Mouse (Mus musculus): Measurements from ENCODE around the gene Pnpla5. TPM values are rescaled to one million over a fixed set of nuclear protein-coding genes. Genes with fewer than 3 reads are reported as not detected.
A peak's percentile ranks its signal among the peaks of the same experiment; 100 is the strongest.
"Not testable (repeated sequence)": the region's sequence is repeated elsewhere in the genome, so short reads cannot be mapped to it uniquely, and the experiment has no call there.

Pnpla5 gene
- polyA plus RNA-seq (2016; fragmentation: Nextera tagmentation; extraction: Ambion mirVana), result not detected in 2 replicates

- no peak within 1 kb of the TSS for H3K4me3 ChIP-seq
- 75% methylated on average over 8 of the region's 8 CpGs for WGBS
Observed at GRCm38 (mm10) chr15:84123075-84123474, at the start of gene Pnpla5. Gene Pnpla5, minus strand, starts transcription at chr15:84123175.

GRCm38 (mm10) chr15:84171166-84171565 lies 48.2 kb upstream of the Pnpla5 start:
- DNase-seq (ENCODE audit: low spot score), result no peak
- Histone ChIP-seq H3K9me3 (no peaks in the 10 kb centered on the region), H3K4me3 (no peak overlapping the region), H3K4me1 (replicated peaks) (peaks cover 24% of the 10 kb centered on the region), H3K36me3 (no peaks in the 10 kb centered on the region), H3K27me3 (ENCODE audit: insufficient read depth, poor library complexity, severe bottlenecking) (peaks cover 23% of the 10 kb centered on the region), H3K27ac (no peak overlapping the region)
- 85% methylated on average over 7 of the region's 7 CpGs for WGBS

More at GRCm38 (mm10) chr15:84123075-84123474, at the start of gene Pnpla5:
- DNase-seq (ENCODE audit: low spot score), result no peak
- Histone ChIP-seq H3K9me3 (no peaks in the 10 kb centered on the region), H3K27ac (no peak within 1 kb of the TSS), H3K36me3 (no peaks in the 10 kb centered on the region), H3K27me3 (ENCODE audit: insufficient read depth, poor library complexity, severe bottlenecking) (0 out of 2 replicates have a peak, but pooled peaks cover 4% of the 10 kb centered on the region), H3K4me1 (replicated peaks) (0 out of 2 replicates have a peak, but pooled peaks cover 3% of the 10 kb centered on the region)

GRCm38 (mm10) chr15:84169511-84169910 lies 46.5 kb upstream of the Pnpla5 start:
- Histone ChIP-seq H3K9me3 (no peaks in the 10 kb centered on the region), H3K36me3 (no peaks in the 10 kb centered on the region), H3K4me1 (replicated peaks) (peaks cover 24% of the 10 kb centered on the region), H3K27ac (no peak overlapping the region), H3K27me3 (ENCODE audit: insufficient read depth, poor library complexity, severe bottlenecking) (peaks cover 23% of the 10 kb centered on the region), H3K4me3 (no peak overlapping the region)
- DNase-seq (ENCODE audit: low spot score), result no peak
- WGBS, result 71% methylated on average over 1 of the region's 1 CpGs

GRCm38 (mm10) chr15:84168170-84169161 lies 45.5 kb upstream of the Pnpla5 start:
- DNase-seq (ENCODE audit: low spot score), result peak; percentile 19
- peak overlapping the region; percentile 66 for H3K4me3 ChIP-seq
- no peaks in the 10 kb centered on the region for H3K9me3 ChIP-seq
- H3K27ac ChIP-seq, result peak overlapping the region; percentile 82
- peaks cover 24% of the 10 kb centered on the region for H3K4me1 ChIP-seq (replicated peaks)
- H3K36me3 ChIP-seq, result no peaks in the 10 kb centered on the region
- H3K27me3 ChIP-seq (ENCODE audit: insufficient read depth, poor library complexity, severe bottlenecking), result peaks cover 23% of the 10 kb centered on the region
- WGBS, result 2% methylated on average over 28 of the region's 28 CpGs

- H3K36me3 ChIP-seq, result no peaks in the 10 kb centered on the region
- H3K4me1 ChIP-seq (replicated peaks), result peaks cover 24% of the 10 kb centered on the region
- H3K27me3 ChIP-seq (ENCODE audit: insufficient read depth, poor library complexity, severe bottlenecking), result peaks cover 23% of the 10 kb centered on the region
- peak; percentile 97 for DNase-seq (ENCODE audit: low spot score)
- H3K27ac ChIP-seq, result peak within 1 kb of the TSS; percentile 82
- under 1% methylated on average over 28 of the region's 28 CpGs for WGBS
- H3K9me3 ChIP-seq, result no peaks in the 10 kb centered on the region
- H3K4me3 ChIP-seq, result peak within 1 kb of the TSS; percentile 66
Observed at GRCm38 (mm10) chr15:84167600-84167999, 44.6 kb upstream of the Pnpla5 start, which contains the start of gene Pnpla3. Gene Pnpla3, plus strand, starts transcription at chr15:84167837.

- 72% methylated on average over 6 of the region's 6 CpGs for WGBS
- no peak for DNase-seq (ENCODE audit: low spot score)
- Histone ChIP-seq H3K27ac (peak overlapping the region; percentile 82; the same call in 1 of the 2 replicates), H3K36me3 (no peaks in the 10 kb centered on the region), H3K27me3 (ENCODE audit: insufficient read depth, poor library complexity, severe bottlenecking) (peaks cover 23% of the 10 kb centered on the region), H3K4me3 (no peak overlapping the region), H3K4me1 (replicated peaks) (peaks cover 24% of the 10 kb centered on the region), H3K9me3 (no peaks in the 10 kb centered on the region)
Observed at GRCm38 (mm10) chr15:84166818-84167217, 43.8 kb upstream of the Pnpla5 start.

GRCm38 (mm10) chr15:84161871-84162270 lies 38.9 kb upstream of the Pnpla5 start:
- WGBS, result 81% methylated on average over 6 of the region's 6 CpGs
- DNase-seq (ENCODE audit: low spot score), result no peak

GRCm38 (mm10) chr15:84157530-84157929 lies 34.6 kb upstream of the Pnpla5 start:
- H3K4me1 ChIP-seq (replicated peaks); H3K36me3 ChIP-seq; H3K9me3 ChIP-seq; DNase-seq (ENCODE audit: low spot score); H3K27me3 ChIP-seq (ENCODE audit: insufficient read depth, poor library complexity, severe bottlenecking); H3K4me3 ChIP-seq; H3K27ac ChIP-seq: not testable (repeated sequence)
- 93% methylated on average over 6 of the region's 6 CpGs for WGBS

More at GRCm38 (mm10) chr15:84161871-84162270, 38.9 kb upstream of the Pnpla5 start:
- Histone ChIP-seq H3K9me3 (no peaks in the 10 kb centered on the region), H3K27ac (no peak overlapping the region), H3K36me3 (no peaks in the 10 kb centered on the region), H3K4me1 (replicated peaks) (peaks cover under 1% of the 10 kb centered on the region), H3K4me3 (no peak overlapping the region), H3K27me3 (ENCODE audit: insufficient read depth, poor library complexity, severe bottlenecking) (no peaks in the 10 kb centered on the region)

- 89% methylated on average over 2 of the region's 2 CpGs for WGBS
- Histone ChIP-seq H3K27ac (no peak overlapping the region), H3K4me1 (replicated peaks) (no peaks in the 10 kb centered on the region), H3K27me3 (ENCODE audit: insufficient read depth, poor library complexity, severe bottlenecking) (no peaks in the 10 kb centered on the region), H3K36me3 (no peaks in the 10 kb centered on the region), H3K4me3 (no peak overlapping the region), H3K9me3 (no peaks in the 10 kb centered on the region)
- DNase-seq (ENCODE audit: low spot score), result no peak
Observed at GRCm38 (mm10) chr15:84156158-84156557, 33.2 kb upstream of the Pnpla5 start.

GRCm38 (mm10) chr15:84140929-84141328 lies 18.0 kb upstream of the Pnpla5 start:
- WGBS, result 75% methylated on average over 5 of the region's 5 CpGs
- no peaks in the 10 kb centered on the region for H3K27me3 ChIP-seq (ENCODE audit: insufficient read depth, poor library complexity, severe bottlenecking)
- no peak for DNase-seq (ENCODE audit: low spot score)
- H3K4me3 ChIP-seq, result no peak overlapping the region
- 0 out of 2 replicates have a peak overlapping the region, but pooled peaks have one; percentile 19 for H3K27ac ChIP-seq
- no peaks in the 10 kb centered on the region for H3K36me3 ChIP-seq
- no peaks in the 10 kb centered on the region for H3K9me3 ChIP-seq
- peaks cover 27% of the 10 kb centered on the region for H3K4me1 ChIP-seq (replicated peaks)

- no peaks in the 10 kb centered on the region for H3K36me3 ChIP-seq
- H3K9me3 ChIP-seq, result no peaks in the 10 kb centered on the region
- DNase-seq (ENCODE audit: low spot score), result no peak
- no peaks in the 10 kb centered on the region for H3K27me3 ChIP-seq (ENCODE audit: insufficient read depth, poor library complexity, severe bottlenecking)
- no peak overlapping the region; the same call in 1 of the 2 replicates for H3K27ac ChIP-seq
- WGBS, result 74% methylated on average over 3 of the region's 3 CpGs
- no peak overlapping the region for H3K4me3 ChIP-seq
- H3K4me1 ChIP-seq (replicated peaks), result peaks cover 27% of the 10 kb centered on the region
Observed at GRCm38 (mm10) chr15:84140109-84140508, 17.1 kb upstream of the Pnpla5 start.

GRCm38 (mm10) chr15:84139592-84140005 lies 16.6 kb upstream of the Pnpla5 start:
- Histone ChIP-seq H3K4me1 (replicated peaks) (peaks cover 27% of the 10 kb centered on the region), H3K4me3 (no peak overlapping the region), H3K27ac (no peak overlapping the region), H3K27me3 (ENCODE audit: insufficient read depth, poor library complexity, severe bottlenecking) (no peaks in the 10 kb centered on the region), H3K36me3 (no peaks in the 10 kb centered on the region), H3K9me3 (no peaks in the 10 kb centered on the region)
- WGBS, result 89% methylated on average over 5 of the region's 5 CpGs
- DNase-seq (ENCODE audit: low spot score), result no peak
